Mouse (Mus musculus) MEL (cell line): ENCODE measurements at regions not wholly inside any gene's neighbourhood (a gene's known extent, or its start where the extent isn't known, plus 50 kb on each side); places are given as distances from the start of the nearest gene placed in this dataset.

Experiments
- DNase-seq: peaks from one replicate; pipeline ENCODE4 v3.0.0; 2011; ENCODE audit warnings: low read depth, low spot score
- H3K27ac ChIP-seq: 2 replicates; pipeline ENCODE4 v1.5.1; 2012; ENCODE audit warnings: low read depth, mild to moderate bottlenecking, control low read depth, low read length, moderate library complexity; ENCODE audit not compliant: control insufficient read depth
- H3K27me3 ChIP-seq, 2 experiments: fragments of 150-350 bp in 1 of 2; sonication (generic) in 1 of 2; 2 replicates each; pipeline ENCODE4 v1.6.1; 2012; ENCODE audit warnings: low read length in 2 of 2, mild to moderate bottlenecking in 2 of 2, improper control_type of control experiment in 1 of 2, moderate library complexity in 1 of 2; ENCODE audit not compliant: insufficient read depth in 2 of 2, control insufficient read depth in 1 of 2
- H3K36me3 ChIP-seq, 2 experiments: 2 replicates each; pipeline ENCODE4 v1.6.1; 2012 to 2014; ENCODE audit warnings: low read length in 2 of 2, improper control_type of control experiment in 1 of 2, inconsistent platforms in 1 of 2, mild to moderate bottlenecking in 1 of 2; ENCODE audit not compliant: insufficient read depth in 2 of 2, control insufficient read depth in 1 of 2
- H3K4me1 ChIP-seq, 2 experiments: fragments of 150-350 bp in 1 of 2; sonication (generic) in 1 of 2; 2 replicates each; pipeline ENCODE4 v1.6.1; 2012; ENCODE audit warnings: low read length in 2 of 2, improper control_type of control experiment in 1 of 2, mild to moderate bottlenecking in 1 of 2; ENCODE audit not compliant: insufficient read depth in 2 of 2, control insufficient read depth in 1 of 2
- H3K4me3 ChIP-seq, 2 experiments: fragments of 150-350 bp in 1 of 2; sonication (generic) in 1 of 2; 2 replicates each; pipeline ENCODE4 v1.5.1; 2012; ENCODE audit warnings: low read depth in 2 of 2, low read length in 2 of 2, mild to moderate bottlenecking in 2 of 2, moderate library complexity in 2 of 2, control low read depth in 1 of 2, improper control_type of control experiment in 1 of 2; ENCODE audit not compliant: control insufficient read depth in 1 of 2, insufficient read depth in 1 of 2
- H3K79me2 ChIP-seq: 2 replicates; pipeline ENCODE4 v1.6.1; 2012; ENCODE audit warnings: mild to moderate bottlenecking, low read length, moderate library complexity; ENCODE audit not compliant: control insufficient read depth, poor library complexity, insufficient read depth
- H3K9ac ChIP-seq: 2 replicates; pipeline ENCODE4 v1.6.1; 2012; ENCODE audit warnings: low read depth, mild to moderate bottlenecking, control low read depth, low read length, moderate library complexity; ENCODE audit not compliant: control insufficient read depth, poor library complexity, severe bottlenecking
- H3K9me3 ChIP-seq: fragments of 150-350 bp; sonication (generic); replicated peaks from 2 replicates; pipeline ENCODE4 v1.6.1; 2012; ENCODE audit warnings: mild to moderate bottlenecking, low read length, improper control_type of control experiment, moderate library complexity; ENCODE audit not compliant: insufficient read depth
- CTCF ChIP-seq, 3 experiments: IDR thresholded peaks in 2 of 3; conservative IDR thresholded peaks in 1 of 3; 2 replicates each; pipeline ENCODE4 v1.5.1; 2011 to 2012; ENCODE audit warnings: low read length in 3 of 3, low read depth in 2 of 3, mild to moderate bottlenecking in 2 of 3, improper control_type of control experiment in 1 of 3, inconsistent platforms in 1 of 3, mixed read lengths in 1 of 3, moderate library complexity in 1 of 3; ENCODE audit not compliant: control insufficient read depth in 1 of 3, insufficient read depth in 1 of 3, poor library complexity in 1 of 3, severe bottlenecking in 1 of 3
- E2F4 ChIP-seq: IDR thresholded peaks from 2 replicates; pipeline ENCODE4 v1.6.1; 2011; ENCODE audit warnings: low read depth, low read length, improper control_type of control experiment, borderline replicate concordance
- ELF1 ChIP-seq: IDR thresholded peaks from 2 replicates; pipeline ENCODE4 v1.6.1; 2014; ENCODE audit warnings: low read depth, mild to moderate bottlenecking, inconsistent platforms, low read length, improper control_type of control experiment, moderate library complexity
- EP300 ChIP-seq, 2 experiments: IDR thresholded peaks; 2 replicates each; pipeline ENCODE4 v1.6.1; 2011; ENCODE audit warnings: improper control_type of control experiment in 2 of 2, low read length in 2 of 2, low read depth in 1 of 2, mild to moderate bottlenecking in 1 of 2
- GABPA ChIP-seq: IDR thresholded peaks from 2 replicates; pipeline ENCODE4 v1.6.1; 2012; ENCODE audit warnings: low read depth, mild to moderate bottlenecking, inconsistent platforms, low read length, improper control_type of control experiment, moderate library complexity
- GATA1 ChIP-seq: IDR thresholded peaks from 2 replicates; pipeline ENCODE4 v1.6.1; 2011; ENCODE audit warnings: low read depth, low read length, improper control_type of control experiment
- JUND ChIP-seq: IDR thresholded peaks from 2 replicates; pipeline ENCODE4 v1.6.1; 2011; ENCODE audit warnings: low read depth, mild to moderate bottlenecking, improper control_type of control experiment, low read length
- KAT2A ChIP-seq: conservative IDR thresholded peaks from 2 replicates; pipeline ENCODE4 v1.6.1; 2012; ENCODE audit warnings: low read depth, low read length, improper control_type of control experiment, inconsistent platforms
- MEF2A ChIP-seq: IDR thresholded peaks from 2 replicates; pipeline ENCODE4 v1.6.1; 2014; ENCODE audit warnings: low read depth, mild to moderate bottlenecking, inconsistent platforms, low read length, improper control_type of control experiment; ENCODE audit not compliant: poor library complexity, insufficient replicate concordance, severe bottlenecking; ENCODE audit errors: extremely low read depth
- MXI1 ChIP-seq: IDR thresholded peaks from 2 replicates; pipeline ENCODE4 v1.6.1; 2011; ENCODE audit warnings: mild to moderate bottlenecking, low read depth, low read length, improper control_type of control experiment
- MYC ChIP-seq: IDR thresholded peaks from 2 replicates; pipeline ENCODE4 v1.6.1; 2011; ENCODE audit warnings: low read depth, mild to moderate bottlenecking, low read length, improper control_type of control experiment, moderate library complexity
- NELFE ChIP-seq: IDR thresholded peaks from 2 replicates; pipeline ENCODE4 v1.6.1; 2011; ENCODE audit warnings: low read depth, low read length, improper control_type of control experiment
- POLR2AphosphoS5 ChIP-seq: IDR thresholded peaks from 2 replicates; pipeline ENCODE4 v1.6.1; 2012; ENCODE audit warnings: low read depth, borderline replicate concordance, mild to moderate bottlenecking, inconsistent platforms, low read length, moderate library complexity, mixed read lengths
- RAD21 ChIP-seq: IDR thresholded peaks from 2 replicates; pipeline ENCODE4 v1.6.1; 2011; ENCODE audit warnings: mild to moderate bottlenecking, low read depth, low read length, improper control_type of control experiment
- TAL1 ChIP-seq: IDR thresholded peaks from 2 replicates; pipeline ENCODE4 v1.6.1; 2012; ENCODE audit warnings: mild to moderate bottlenecking, inconsistent platforms, low read length, moderate library complexity, mixed read lengths
- TCF12 ChIP-seq: IDR thresholded peaks from 2 replicates; pipeline ENCODE4 v1.6.1; 2014; ENCODE audit warnings: low read depth, mild to moderate bottlenecking, inconsistent platforms, low read length, improper control_type of control experiment, moderate library complexity
- UBTF ChIP-seq: IDR thresholded peaks from 2 replicates; pipeline ENCODE4 v1.6.1; 2012; ENCODE audit warnings: low read depth, mild to moderate bottlenecking, inconsistent platforms, low read length, improper control_type of control experiment, moderate library complexity, borderline replicate concordance; ENCODE audit not compliant: insufficient read depth
- USF1 ChIP-seq: IDR thresholded peaks from 2 replicates; pipeline ENCODE4 v1.6.1; 2014; ENCODE audit warnings: low read depth, mild to moderate bottlenecking, inconsistent platforms, low read length, improper control_type of control experiment, moderate library complexity
- ZMIZ1 ChIP-seq: IDR thresholded peaks from 2 replicates; pipeline ENCODE4 v1.6.1; 2012; ENCODE audit warnings: low read depth, mild to moderate bottlenecking, inconsistent platforms, low read length, improper control_type of control experiment, moderate library complexity
- ZNF384 ChIP-seq: IDR thresholded peaks from 2 replicates; pipeline ENCODE4 v1.6.1; 2012; ENCODE audit warnings: low read depth, mild to moderate bottlenecking, inconsistent platforms, low read length, improper control_type of control experiment

DNA sequence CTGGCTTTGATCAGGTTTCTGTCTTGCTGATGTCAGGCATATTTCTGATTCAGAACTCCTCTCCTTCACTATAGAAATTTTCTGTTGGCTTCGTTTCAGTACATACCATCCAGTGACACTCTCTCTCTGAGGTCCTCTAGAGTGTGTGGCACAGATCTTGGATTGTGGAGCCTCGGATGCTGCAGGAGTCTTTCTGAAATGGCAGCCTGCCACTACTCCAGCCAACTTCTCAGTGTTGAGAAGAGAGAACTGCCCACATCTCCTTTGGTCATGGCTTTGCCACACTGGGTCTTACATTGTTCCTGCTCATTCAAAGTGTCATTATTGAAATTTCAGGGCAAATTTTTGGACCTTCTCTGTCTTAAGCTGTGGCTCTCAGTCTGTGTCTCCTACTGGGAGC is 172.4 kb upstream of the Rtl1 start:
- Histone ChIP-seq H3K27ac (no peak overlapping the region), H3K4me1 (no peaks in the 10 kb centered on the region), H3K27me3 (no peaks in the 10 kb centered on the region), H3K36me3 (no peaks in the 10 kb centered on the region), H3K9me3 (no peaks in the 10 kb centered on the region), H3K79me2 (no peaks in the 10 kb centered on the region), H3K4me3 (no peak overlapping the region), H3K9ac (no peak overlapping the region)
- no peak for DNase-seq
- TF ChIP-seq NELFE (no peak), ELF1 (no peak), USF1 (no peak), GATA1 (no peak), EP300 (IDR thresholded peaks at IDR 0.05; ENCODE audit: low read depth in 1 of 2, low read length in 2 of 2) (no peak), UBTF (no peak)

DNA sequence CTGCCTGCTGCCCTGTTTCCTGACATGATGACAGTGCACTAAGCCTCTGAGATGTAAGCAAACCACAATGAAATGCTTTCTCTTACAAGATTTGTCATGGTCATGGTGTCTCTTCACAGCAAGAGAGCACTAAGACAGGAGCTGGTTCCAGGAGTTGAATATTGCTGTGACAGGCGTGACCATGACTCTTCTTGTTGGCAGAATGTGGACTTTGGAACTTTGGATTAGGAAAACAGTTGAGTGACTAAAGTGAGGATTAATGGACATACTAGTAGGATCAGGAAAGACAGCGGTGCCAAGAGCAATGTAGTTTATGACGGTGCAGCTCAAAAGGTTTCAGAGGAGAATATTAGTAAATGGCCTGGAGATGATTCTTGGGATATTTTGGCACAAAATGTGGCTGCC is 173.8 kb upstream of the Rtl1 start:
- DNase-seq = no peak
- Histone ChIP-seq H3K79me2 (no peaks in the 10 kb centered on the region), H3K4me3 (no peak overlapping the region), H3K4me1 (no peaks in the 10 kb centered on the region), H3K36me3 (no peaks in the 10 kb centered on the region), H3K27ac (no peak overlapping the region), H3K9me3 (no peaks in the 10 kb centered on the region), H3K27me3 (no peaks in the 10 kb centered on the region), H3K9ac (no peak overlapping the region)
- TF ChIP-seq KAT2A (no peak), TCF12 (no peak), MEF2A (no peak), MYC (no peak), E2F4 (no peak), UBTF (no peak), ZMIZ1 (no peak), MXI1 (no peak), ZNF384 (no peak), CTCF (IDR thresholded peaks at IDR 0.05 in 2 of 3, conservative IDR thresholded peaks at IDR 0.05 in 1 of 3; ENCODE audit: control insufficient read depth in 1 of 3, insufficient read depth in 1 of 3, low read depth in 2 of 3, low read length in 3 of 3, poor library complexity in 1 of 3, severe bottlenecking in 1 of 3) (no peak), TAL1 (no peak), GATA1 (no peak), GABPA (no peak), JUND (no peak), RAD21 (no peak), POLR2AphosphoS5 (no peak)
